Mouse (Mus musculus): ENCODE results near the gene Pif1.

Pif1 gene

DNA sequence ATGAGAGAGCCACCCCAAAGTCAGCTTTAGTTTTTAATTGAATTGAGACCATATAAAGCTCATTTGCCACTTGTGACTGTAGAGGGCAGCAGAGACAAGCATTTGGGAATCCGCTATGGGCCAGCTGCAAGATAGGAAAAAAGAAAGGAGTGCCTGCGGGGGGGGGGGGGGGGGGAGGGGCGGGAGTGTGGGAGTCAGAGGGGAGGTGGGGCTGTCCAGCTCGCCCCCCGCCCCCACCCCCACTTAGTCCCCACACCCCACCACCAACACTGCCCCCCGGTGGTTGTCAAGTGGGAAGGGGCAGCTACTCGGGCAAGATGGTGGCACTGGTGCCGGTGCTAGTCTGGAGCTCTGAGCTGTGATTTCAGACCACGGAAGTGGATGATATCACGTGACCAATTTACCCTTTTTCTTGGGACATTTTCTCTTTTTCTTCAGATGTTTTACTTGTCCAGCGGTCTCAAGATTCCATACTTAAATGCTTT, 11.8 kb downstream of the Pif1 start:
- DNase-seq (ENCODE audit: low spot score) = peak; percentile 80

GRCm38 (mm10) chr9:65600951-65601350, 14.0 kb downstream of the Pif1 start:
- no peak for DNase-seq (ENCODE audit: low spot score)

DNA sequence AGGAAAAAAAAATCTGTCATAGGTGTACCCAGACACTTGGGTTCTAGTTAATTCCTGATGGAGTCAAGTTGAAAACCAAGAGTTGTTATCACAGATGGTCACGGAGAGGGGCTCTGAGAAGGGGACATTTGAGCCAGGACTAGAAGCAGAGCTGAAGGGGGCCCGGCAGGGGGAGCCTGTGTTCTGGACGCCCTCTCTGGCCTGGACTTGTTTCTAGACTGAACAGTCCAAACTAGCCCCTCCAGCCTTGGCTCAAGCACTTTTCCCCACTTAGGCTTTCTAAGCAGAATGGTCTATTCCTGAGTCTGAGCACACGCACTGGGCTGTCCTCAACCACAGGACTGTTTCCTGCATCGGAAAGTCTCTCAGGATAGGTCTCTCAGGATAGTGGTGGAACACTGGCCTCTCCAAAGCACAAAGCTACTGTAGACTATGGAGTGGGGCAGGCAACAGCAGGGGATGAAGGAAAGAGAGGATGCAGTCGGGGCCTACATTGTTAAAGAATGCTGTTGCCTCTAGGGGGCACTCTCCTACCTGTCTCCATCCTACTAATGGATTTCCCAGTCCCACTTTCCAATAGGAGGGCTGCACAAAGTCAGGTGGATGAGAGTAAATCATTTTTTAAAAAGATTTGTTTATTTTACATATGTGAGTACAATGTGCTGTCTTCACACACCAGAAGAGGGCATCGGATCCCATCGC, 16.6 kb downstream of the Pif1 start:
- no peak for DNase-seq (ENCODE audit: low spot score)

DNA sequence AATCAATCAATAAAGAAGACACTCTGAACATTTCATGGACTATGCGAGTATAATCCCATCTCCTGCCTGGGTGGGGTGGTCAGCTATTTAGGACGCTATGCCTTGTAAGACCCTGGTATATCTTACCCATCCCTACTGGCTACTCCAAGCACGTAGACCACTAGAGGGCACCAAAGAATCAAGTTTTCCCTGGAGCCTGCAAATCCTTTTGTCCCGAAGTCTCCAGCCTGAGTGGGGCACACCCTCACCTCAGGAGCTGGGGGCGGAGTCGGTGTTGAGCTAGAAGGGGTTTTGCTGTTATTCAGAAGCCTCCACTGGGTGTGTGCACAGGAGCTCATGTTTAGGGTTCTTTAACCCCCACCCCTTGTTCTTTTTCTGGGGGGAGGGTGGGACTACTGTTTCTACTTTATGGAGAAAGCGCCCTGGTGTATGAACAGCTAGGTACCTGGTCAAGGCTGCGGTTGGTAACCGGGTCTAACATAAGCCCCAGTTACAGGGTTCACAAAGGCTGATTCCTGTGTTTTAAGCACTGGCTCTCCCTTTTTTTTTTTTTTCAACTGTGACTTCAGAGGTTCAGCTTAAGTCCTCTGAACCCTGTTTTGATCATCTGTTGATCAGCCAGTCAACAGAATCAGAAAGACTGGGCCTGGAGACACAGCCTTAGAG, 18.6 kb downstream of the Pif1 start:
- peak; percentile 80 for DNase-seq (ENCODE audit: low spot score)

DNA sequence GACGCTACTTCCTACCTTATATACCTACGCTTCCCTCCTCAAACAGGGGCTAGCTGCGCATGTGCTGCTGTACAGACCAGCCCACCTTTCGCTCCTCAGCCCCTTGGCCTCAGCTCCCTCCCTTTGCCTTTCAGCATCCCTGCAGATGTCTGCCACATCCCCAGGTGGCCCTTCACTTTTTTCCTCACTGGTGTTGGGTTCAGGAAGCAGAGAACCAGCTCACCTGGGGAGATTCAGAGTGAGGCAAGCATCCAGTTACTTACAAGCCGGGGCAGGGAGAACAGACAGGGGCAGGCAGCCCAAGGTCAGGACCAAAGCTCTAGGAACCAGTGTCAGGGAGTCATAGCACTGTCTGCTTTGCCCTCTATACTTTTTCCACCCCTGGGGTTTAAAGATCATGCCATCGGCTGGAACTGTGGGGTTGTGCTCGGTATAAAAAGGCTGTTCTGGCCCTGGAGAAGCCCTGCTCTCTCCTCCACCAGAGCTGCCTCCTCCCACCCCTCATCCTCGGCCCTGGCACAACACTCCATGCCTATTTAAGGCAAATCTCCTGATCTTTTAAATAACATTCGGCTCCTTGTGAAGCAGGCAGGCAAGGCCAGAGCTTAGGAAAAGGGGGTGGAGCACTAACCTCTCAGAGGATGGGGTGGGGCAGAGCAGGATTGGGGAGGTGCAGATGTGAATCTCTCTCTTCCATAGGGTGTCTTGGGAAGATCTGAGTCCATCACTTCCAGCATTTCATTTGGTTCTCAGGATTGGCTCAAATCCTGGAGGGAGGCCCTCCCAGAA, 19.6 kb downstream of the Pif1 start:
- DNase-seq (ENCODE audit: low spot score) = no peak

- DNase-seq (ENCODE audit: low spot score) = no peak
Measured at GRCm38 (mm10) chr9:65607120-65607519, 20.2 kb downstream of the Pif1 start.

- DNase-seq (ENCODE audit: low spot score) = no peak
Measured at GRCm38 (mm10) chr9:65611969-65612486, 25.1 kb downstream of the Pif1 start.

DNA sequence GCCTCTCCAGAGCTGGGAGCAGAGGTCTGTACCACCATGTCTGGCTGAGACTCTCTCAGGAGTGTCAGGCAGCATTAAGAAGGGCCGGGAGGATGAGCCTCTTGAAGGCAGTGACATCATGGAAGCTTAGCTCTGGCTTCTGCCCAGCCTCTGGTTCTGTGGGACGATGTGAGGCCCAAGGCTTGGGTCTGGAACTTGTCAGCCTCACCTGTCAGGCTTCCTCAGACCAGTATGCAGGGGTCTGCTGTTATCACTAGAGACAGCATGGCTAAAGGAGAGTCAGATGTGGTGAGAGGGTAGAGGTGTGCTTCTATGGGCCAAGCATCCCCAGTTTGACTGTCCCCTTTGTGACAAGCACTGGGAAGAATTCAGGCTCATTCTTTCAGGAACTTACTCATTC, 26.1 kb downstream of the Pif1 start:
- DNase-seq (ENCODE audit: low spot score) = no peak

- DNase-seq (ENCODE audit: low spot score) = no peak
Measured at GRCm38 (mm10) chr9:65619311-65619710, 32.4 kb downstream of the Pif1 start.

- no peak for DNase-seq (ENCODE audit: low spot score)
Measured at GRCm38 (mm10) chr9:65621196-65621595, 34.2 kb downstream of the Pif1 start.

GRCm38 (mm10) chr9:65621666-65622065, 34.7 kb downstream of the Pif1 start:
- no peak for DNase-seq (ENCODE audit: low spot score)

- no peak for DNase-seq (ENCODE audit: low spot score)
Measured at GRCm38 (mm10) chr9:65622826-65623225, 35.9 kb downstream of the Pif1 start.

GRCm38 (mm10) chr9:65624266-65624665, 37.3 kb downstream of the Pif1 start:
- no peak for DNase-seq (ENCODE audit: low spot score)

DNA sequence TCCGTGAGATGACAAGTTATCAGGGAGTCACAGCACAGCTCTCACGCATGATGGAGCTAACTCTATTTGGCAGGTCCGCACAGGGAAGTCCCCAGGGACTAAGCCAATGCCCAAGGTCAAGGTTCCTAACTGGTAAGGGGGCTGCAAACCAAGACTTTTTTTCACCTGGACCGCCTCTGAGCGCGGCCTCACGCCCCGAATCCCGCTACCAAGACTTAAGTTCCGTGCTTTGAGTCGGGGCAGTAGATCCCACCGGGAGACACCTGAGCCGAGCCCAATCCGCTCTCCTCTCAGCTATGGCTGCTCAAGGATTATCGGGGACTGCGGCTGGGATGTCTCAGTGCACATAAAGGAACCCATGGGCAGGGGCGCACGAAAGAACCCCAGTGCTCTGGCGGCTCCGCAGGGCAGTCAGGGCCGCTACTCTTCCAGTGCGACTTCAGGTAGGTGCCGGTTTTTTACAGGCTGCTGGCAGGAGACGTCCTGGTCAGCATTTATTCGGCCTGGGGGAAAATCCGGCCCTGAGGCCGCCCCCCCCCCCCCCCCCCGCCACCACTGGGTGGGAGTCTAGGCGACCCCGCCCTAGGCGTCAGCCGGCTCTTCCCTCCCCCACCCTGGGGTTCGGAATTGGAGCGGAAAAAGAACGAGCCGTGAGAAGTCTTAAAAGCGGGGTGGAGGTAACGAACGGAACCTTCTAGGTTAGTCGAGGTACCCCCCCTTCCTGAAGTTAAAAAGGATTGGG, 42.2 kb downstream of the Pif1 start, which contains the start of gene Rbpms2:
TSS of gene Rbpms2 (plus strand) at position 624 of the 742 bp plus-strand sequence.
- peak; percentile 70 for DNase-seq (ENCODE audit: low spot score)

- peak; percentile 78 for DNase-seq (ENCODE audit: low spot score)
Measured at GRCm38 (mm10) chr9:65629767-65630630, 43.0 kb downstream of the Pif1 start.

- peak; percentile 77 for DNase-seq (ENCODE audit: low spot score)
Measured at GRCm38 (mm10) chr9:65630631-65631353, 43.8 kb downstream of the Pif1 start.

DNA sequence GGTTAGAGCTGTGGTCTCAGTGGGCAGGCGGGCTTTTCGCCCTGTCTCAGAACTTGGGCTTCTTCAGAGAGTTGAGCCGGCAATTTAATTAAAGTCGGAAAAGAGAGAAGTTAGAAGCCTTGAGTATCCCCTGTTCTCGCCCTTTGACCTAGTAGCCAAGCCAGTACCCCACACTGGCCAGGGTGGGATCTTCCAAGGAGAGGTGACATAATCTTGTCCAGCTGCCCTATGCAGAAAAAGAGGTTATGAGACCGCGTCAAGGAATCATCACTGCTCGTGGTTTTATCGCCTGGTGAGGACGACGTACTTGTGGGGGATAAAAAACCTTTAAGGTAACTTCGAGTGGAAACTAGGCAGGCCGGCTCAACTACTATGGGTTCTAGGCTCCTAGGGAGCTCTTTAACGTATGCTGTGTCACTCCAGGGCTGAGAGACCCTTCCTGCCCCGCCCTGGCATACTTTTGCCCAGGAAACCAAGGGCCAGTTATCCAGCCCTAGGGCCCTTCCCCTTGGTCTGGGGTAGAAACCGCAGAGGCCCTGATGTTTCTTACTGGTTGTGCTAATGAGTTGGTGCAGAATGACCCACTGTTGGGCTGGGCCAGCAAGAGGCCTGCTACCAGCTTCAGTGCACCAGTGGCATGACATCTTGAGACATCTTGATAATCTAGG, 44.5 kb downstream of the Pif1 start:
- no peak for DNase-seq (ENCODE audit: low spot score)

GRCm38 (mm10) chr9:65635766-65636165, 48.8 kb downstream of the Pif1 start:
- no peak for DNase-seq (ENCODE audit: low spot score)

- DNase-seq (ENCODE audit: low spot score) = no peak
Measured at GRCm38 (mm10) chr9:65636926-65637325, 50.0 kb downstream of the Pif1 start.

GRCm38 (mm10) chr9:65639065-65639464, 52.1 kb downstream of the Pif1 start:
- no peak for DNase-seq (ENCODE audit: low spot score)
